Mouse (Mus musculus): ENCODE measurements around the gene Haus2. TPM values are rescaled to one million over a fixed set of nuclear protein-coding genes. Genes with fewer than 3 reads are reported as not detected.

Gene Haus2
- polyA plus RNA-seq, 2 experiments, result 15.0 to 20.5 TPM

- no peak overlapping the region for H3K9ac ChIP-seq (ENCODE audit: low read depth, low read length, severe bottlenecking)
- DNase-seq (ENCODE audit: low spot score), result no peak
- WGBS, result 75% methylated on average over 5 of the region's 5 CpGs
- no peak overlapping the region for H3K27ac ChIP-seq (replicated peaks; ENCODE audit: low read depth, low read length)
- H3K9me3 ChIP-seq (ENCODE audit: control insufficient read depth, low read length), result no peaks in the 10 kb centered on the region
- H3K36me3 ChIP-seq (ENCODE audit: control insufficient read depth, insufficient read depth, low read length), result no peaks in the 10 kb centered on the region
- H3K4me2 ChIP-seq (replicated peaks; ENCODE audit: low read depth, low read length, severe bottlenecking), result no peak overlapping the region
- ATAC-seq (ENCODE audit: low FRiP score, low read depth), result no peak
- no peak overlapping the region for H3K4me3 ChIP-seq (replicated peaks; ENCODE audit: low read length)
- no peaks in the 10 kb centered on the region for H3K4me1 ChIP-seq (ENCODE audit: control insufficient read depth, insufficient read depth, low read length)
- H3K27me3 ChIP-seq (ENCODE audit: control insufficient read depth, insufficient read depth, low read length), result no peaks in the 10 kb centered on the region
- TF ChIP-seq POLR2A (IDR thresholded peaks at IDR 0.05; ENCODE audit: borderline replicate concordance, extremely low read depth, insufficient read depth, insufficient read length), result no peak
Measured at GRCm38 (mm10) chr2:120658486-120658885, 49.3 kb downstream of the Haus2 start.

GRCm38 (mm10) chr2:120659318-120659717 lies 50.1 kb downstream of the Haus2 start:
- TF ChIP-seq POLR2A (IDR thresholded peaks at IDR 0.05; ENCODE audit: borderline replicate concordance, extremely low read depth, insufficient read depth, insufficient read length), result no peak
- Histone ChIP-seq H3K4me3 (replicated peaks; ENCODE audit: low read length) (no peak overlapping the region), H3K9ac (ENCODE audit: low read depth, low read length, severe bottlenecking) (no peak overlapping the region), H3K4me1 (ENCODE audit: control insufficient read depth, insufficient read depth, low read length) (no peaks in the 10 kb centered on the region), H3K27ac (replicated peaks; ENCODE audit: low read depth, low read length) (no peak overlapping the region), H3K27me3 (ENCODE audit: control insufficient read depth, insufficient read depth, low read length) (no peaks in the 10 kb centered on the region), H3K4me2 (replicated peaks; ENCODE audit: low read depth, low read length, severe bottlenecking) (no peak overlapping the region), H3K36me3 (ENCODE audit: control insufficient read depth, insufficient read depth, low read length) (no peaks in the 10 kb centered on the region), H3K9me3 (ENCODE audit: control insufficient read depth, low read length) (no peaks in the 10 kb centered on the region)
- ATAC-seq (ENCODE audit: low FRiP score, low read depth) (no peak), DNase-seq (ENCODE audit: low spot score) (no peak)

DNA sequence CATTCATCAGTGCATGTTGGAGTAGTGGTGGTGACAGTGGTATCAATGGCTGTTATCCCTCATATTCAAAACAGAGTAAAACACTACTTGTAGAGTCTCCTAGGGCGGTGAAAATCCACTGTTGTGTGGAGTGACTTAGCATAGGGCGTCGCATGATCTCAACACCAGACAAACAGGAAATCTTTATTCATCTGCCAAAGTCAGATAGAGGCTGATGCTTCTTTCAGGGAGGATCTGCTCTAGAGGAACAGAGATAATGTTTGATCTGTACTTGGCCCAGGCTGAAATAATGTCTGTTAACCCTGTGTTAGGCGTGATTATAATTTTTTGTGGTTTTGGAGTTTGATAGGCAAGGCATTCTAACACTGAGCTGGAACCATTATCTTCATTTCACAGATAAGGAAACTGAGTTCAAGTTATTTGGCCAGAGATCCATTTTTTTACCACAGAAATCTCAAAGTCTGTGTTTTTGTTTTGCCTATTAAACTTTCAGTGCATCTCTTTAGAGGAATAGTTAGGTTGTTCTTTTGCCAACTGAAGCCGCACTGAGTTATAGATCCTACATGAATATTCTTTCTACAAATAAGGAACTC lies 51.4 kb downstream of the Haus2 start:
- 88% methylated on average over 5 of the region's 5 CpGs for WGBS
- H3K4me1 ChIP-seq (ENCODE audit: control insufficient read depth, insufficient read depth, low read length), result no peaks in the 10 kb centered on the region
- no peak overlapping the region for H3K27ac ChIP-seq (replicated peaks; ENCODE audit: low read depth, low read length)
- TF ChIP-seq POLR2A (IDR thresholded peaks at IDR 0.05; ENCODE audit: borderline replicate concordance, extremely low read depth, insufficient read depth, insufficient read length), result no peak
- ATAC-seq (ENCODE audit: low FRiP score, low read depth) (no peak), DNase-seq (ENCODE audit: low spot score) (no peak)
- no peaks in the 10 kb centered on the region for H3K27me3 ChIP-seq (ENCODE audit: control insufficient read depth, insufficient read depth, low read length)
- no peak overlapping the region for H3K4me3 ChIP-seq (replicated peaks; ENCODE audit: low read length)
- H3K36me3 ChIP-seq (ENCODE audit: control insufficient read depth, insufficient read depth, low read length), result 0 out of 2 replicates have a peak, but pooled peaks cover 4% of the 10 kb centered on the region
- no peaks in the 10 kb centered on the region for H3K9me3 ChIP-seq (ENCODE audit: control insufficient read depth, low read length)
- H3K4me2 ChIP-seq (replicated peaks; ENCODE audit: low read depth, low read length, severe bottlenecking), result no peak overlapping the region
- H3K9ac ChIP-seq (ENCODE audit: low read depth, low read length, severe bottlenecking), result no peak overlapping the region

DNA sequence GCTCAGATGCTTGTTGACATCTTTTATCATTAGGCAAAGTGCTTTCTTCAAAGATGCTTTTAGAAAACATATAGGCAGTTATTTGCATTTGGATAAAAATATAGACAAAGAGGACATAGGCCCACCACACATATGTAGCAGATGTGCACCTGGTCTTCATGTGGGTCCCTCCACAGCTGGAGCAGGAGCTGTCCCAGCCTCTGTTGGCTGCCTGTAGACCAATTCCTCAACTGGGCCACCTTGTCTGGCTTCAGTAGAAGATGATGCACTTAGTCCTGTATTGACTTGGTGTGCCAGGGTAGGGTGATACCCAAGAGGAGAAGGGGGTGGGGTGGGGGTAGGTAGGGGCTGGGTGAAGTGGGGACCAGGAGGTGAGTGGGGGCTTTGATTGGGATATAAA lies 53.6 kb downstream of the Haus2 start:
- Histone ChIP-seq H3K9me3 (ENCODE audit: control insufficient read depth, low read length) (no peaks in the 10 kb centered on the region), H3K27ac (replicated peaks; ENCODE audit: low read depth, low read length) (no peak overlapping the region), H3K4me3 (replicated peaks; ENCODE audit: low read length) (no peak overlapping the region), H3K27me3 (ENCODE audit: control insufficient read depth, insufficient read depth, low read length) (no peaks in the 10 kb centered on the region), H3K36me3 (ENCODE audit: control insufficient read depth, insufficient read depth, low read length) (0 out of 2 replicates have a peak, but pooled peaks cover 6% of the 10 kb centered on the region), H3K4me2 (replicated peaks; ENCODE audit: low read depth, low read length, severe bottlenecking) (no peak overlapping the region), H3K4me1 (ENCODE audit: control insufficient read depth, insufficient read depth, low read length) (no peaks in the 10 kb centered on the region), H3K9ac (ENCODE audit: low read depth, low read length, severe bottlenecking) (no peak overlapping the region)
- no peak for DNase-seq (ENCODE audit: low spot score)
- ATAC-seq (ENCODE audit: low FRiP score, low read depth), result no peak
- no peak for TF ChIP-seq POLR2A (IDR thresholded peaks at IDR 0.05; ENCODE audit: borderline replicate concordance, extremely low read depth, insufficient read depth, insufficient read length)

GRCm38 (mm10) chr2:120663491-120664154 lies 54.4 kb downstream of the Haus2 start:
- H3K9ac ChIP-seq (ENCODE audit: low read depth, low read length, severe bottlenecking), result no peak overlapping the region
- no peaks in the 10 kb centered on the region for H3K9me3 ChIP-seq (ENCODE audit: control insufficient read depth, low read length)
- H3K27ac ChIP-seq (replicated peaks; ENCODE audit: low read depth, low read length), result no peak overlapping the region
- H3K27me3 ChIP-seq (ENCODE audit: control insufficient read depth, insufficient read depth, low read length), result no peaks in the 10 kb centered on the region
- 71% methylated on average over 3 of the region's 3 CpGs for WGBS
- H3K4me3 ChIP-seq (replicated peaks; ENCODE audit: low read length), result no peak overlapping the region
- peaks cover 10% of the 10 kb centered on the region; the same call in 1 of the 2 replicates for H3K36me3 ChIP-seq (ENCODE audit: control insufficient read depth, insufficient read depth, low read length)
- no peaks in the 10 kb centered on the region for H3K4me1 ChIP-seq (ENCODE audit: control insufficient read depth, insufficient read depth, low read length)
- H3K4me2 ChIP-seq (replicated peaks; ENCODE audit: low read depth, low read length, severe bottlenecking), result no peak overlapping the region
- DNase-seq (ENCODE audit: low spot score) (no peak), ATAC-seq (ENCODE audit: low FRiP score, low read depth) (no peak)
- TF ChIP-seq POLR2A (IDR thresholded peaks at IDR 0.05; ENCODE audit: borderline replicate concordance, extremely low read depth, insufficient read depth, insufficient read length), result no peak
